Mouse (Mus musculus): ENCODE data around the gene Olfr870. TPM values are rescaled to one million over a fixed set of nuclear protein-coding genes. Genes with fewer than 3 reads are reported as not detected.
"Not testable (repeated sequence)": the region's sequence is repeated elsewhere in the genome, so short reads cannot be mapped to it uniquely, and the experiment has no call there.

Gene Olfr870
- total RNA-seq (2021) = not detected
- long read RNA-seq, experiment 1 = 0 reads
- long read RNA-seq, experiment 2 = 0 reads

DNA sequence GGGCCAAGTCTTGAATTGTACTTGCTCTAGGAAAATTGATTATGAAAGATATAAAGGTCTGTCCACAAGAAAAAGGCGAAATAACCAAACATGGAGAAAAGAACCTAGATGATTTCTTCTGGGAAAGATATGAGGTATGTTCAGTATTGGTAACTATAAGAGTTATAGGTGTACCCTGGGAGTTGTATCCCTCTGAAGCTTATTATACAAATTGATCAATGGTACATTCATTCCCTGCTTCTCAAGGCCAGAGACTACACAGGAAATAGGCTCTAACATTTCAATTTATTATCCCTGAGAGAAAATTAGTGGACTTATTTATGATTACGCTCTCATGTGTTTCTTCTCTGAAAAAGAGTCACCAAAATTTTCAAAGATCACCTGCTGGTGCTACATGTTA is at the start of gene Olfr870:
Gene Olfr870, minus strand, starts transcription at position 101 of the 400 bp plus-strand sequence.
- no peak for DNase-seq (ENCODE audit: low spot score in 2 of 2)
- intact Hi-C loops (cut with DNase I) = no loop called here

DNA sequence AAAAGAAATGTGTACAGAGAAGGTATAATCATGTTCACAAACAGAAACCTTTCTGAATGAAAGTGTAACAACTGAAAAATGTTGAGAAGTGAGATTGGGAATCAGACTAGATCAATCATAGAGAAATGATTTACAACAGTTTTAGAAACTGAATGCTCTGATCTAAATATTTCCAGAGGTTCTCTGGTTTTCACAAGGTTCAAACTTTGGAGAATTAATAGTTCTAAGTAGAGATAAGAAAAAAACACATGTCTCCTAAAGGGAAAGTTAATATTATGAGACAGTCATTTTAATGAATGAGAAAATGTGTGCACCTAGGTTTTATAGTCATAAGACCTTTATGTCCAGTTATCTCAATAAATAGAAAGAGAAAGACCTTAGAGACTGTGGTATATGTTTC is 38.0 kb upstream of the Olfr870 start, which contains the start of gene Olfr871:
Gene Olfr871, plus strand, starts transcription at position 301 of the 400 bp plus-strand sequence.
- DNase-seq (ENCODE audit: low spot score in 2 of 2) = no peak
- intact Hi-C loops (cut with DNase I) = no loop called here

DNA sequence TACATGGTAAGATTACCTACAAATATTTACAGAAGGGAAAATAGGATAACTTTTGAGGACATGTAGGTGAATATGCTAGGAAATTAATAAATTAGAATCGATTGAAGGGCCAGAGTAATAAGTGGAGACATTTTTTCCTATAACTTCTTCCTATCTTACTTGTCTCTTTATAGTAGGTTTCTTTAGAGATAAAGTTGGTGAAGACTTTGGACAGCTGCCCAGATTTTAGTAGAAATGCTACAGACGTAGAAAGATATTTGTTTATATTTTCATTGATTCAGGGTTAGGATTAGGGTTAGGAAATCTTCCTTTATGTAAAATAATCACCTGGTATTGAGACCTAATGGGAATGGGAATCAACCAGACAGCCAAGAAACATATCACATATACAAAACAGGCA is 37.6 kb upstream of the Olfr870 start:
- intact Hi-C loops (cut with DNase I) = no loop called here
- DNase-seq (ENCODE audit: low spot score in 2 of 2) = no peak

DNA sequence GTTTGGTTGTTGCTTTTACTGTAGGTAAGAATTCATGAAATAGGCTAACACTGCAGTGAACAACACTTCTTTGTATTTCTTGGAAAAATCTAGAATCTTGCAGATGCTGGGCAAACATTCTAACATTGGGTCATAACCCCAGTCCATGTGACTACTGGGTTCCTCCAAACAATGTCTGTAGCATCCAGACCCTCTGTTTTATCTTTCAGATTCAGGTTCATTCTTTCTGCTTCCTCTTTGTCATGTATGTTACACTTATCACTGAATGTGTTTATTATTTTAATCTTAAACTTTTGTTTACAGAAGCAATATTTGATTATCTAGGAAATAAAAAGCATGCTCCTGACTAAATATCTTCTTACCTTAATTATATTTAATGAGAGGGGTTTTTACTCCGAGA is 37.0 kb upstream of the Olfr870 start:
- intact Hi-C loops (cut with DNase I) = no loop called here
- no peak for DNase-seq (ENCODE audit: low spot score in 2 of 2)

DNA sequence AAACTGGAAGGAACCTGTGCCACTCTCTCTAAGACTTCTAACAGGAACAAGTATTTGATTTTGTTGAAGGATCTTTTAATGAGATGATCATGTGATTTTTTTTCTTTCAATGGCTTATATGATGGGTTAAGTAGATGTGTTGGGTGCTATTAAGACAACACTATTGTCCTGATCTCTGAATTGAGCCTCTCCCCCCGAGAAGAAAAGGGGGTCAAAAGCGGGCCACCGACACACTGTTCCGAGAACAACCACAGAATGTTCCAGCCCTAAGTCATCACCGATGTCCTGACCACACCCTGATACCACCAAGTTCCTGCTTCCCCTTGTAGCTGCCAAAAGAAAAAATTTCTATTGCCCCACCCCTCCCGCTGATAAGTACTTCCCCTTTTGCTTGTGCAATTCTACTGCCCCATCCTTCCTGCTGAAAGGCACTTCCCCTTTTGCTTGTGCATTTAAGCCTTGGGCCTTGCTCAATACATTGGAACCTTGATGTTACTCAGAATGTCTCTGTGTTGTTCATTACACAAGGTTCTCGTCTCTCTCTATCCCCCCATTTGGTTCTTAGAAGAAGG is 29.6 kb upstream of the Olfr870 start:
- DNase-seq (ENCODE audit: low spot score in 2 of 2); intact Hi-C loops (cut with DNase I): not testable (repeated sequence)

DNA sequence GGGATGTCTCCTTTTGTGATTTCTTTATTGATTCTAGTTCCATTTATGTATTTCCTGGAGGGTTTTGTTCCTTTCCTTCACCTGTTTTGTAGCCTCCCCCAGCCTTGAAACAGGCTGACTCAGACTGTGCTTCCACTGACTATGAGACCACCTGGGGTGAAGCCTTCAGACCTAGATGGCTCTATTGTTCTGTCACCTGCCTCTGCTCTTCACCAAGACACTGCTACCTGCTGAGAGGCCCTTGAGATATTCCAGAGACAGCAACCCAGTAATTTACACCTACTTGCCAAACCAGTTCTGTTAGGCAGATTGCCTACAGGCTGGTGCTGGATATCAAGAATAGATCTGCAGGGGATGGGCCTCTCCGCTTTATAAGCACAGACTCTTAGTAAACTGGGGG is 28.3 kb upstream of the Olfr870 start:
- intact Hi-C loops (cut with DNase I) = no loop called here
- DNase-seq (ENCODE audit: low spot score in 2 of 2) = no peak

DNA sequence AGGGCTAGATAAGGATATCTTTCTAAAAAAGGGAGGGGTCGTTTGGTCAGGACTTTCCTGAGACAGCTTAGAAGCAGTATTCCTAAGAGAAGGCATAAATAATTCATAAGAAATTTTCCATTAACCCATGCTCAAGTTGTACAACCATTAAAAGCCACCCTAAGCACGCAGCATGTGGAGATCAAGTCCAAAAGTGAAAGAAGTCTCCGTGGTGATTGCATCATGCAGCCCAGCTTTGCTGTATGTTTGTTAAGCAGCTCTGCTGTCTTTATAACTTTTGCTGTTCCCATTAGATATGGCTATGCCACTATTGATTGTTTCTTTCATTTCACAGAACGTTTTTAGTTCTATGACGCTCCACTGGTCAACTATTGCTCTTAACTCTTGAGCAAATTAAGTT is 5.6 kb upstream of the Olfr870 start:
- intact Hi-C loops (cut with DNase I) = no loop called here
- no peak for DNase-seq (ENCODE audit: low spot score in 2 of 2)

DNA sequence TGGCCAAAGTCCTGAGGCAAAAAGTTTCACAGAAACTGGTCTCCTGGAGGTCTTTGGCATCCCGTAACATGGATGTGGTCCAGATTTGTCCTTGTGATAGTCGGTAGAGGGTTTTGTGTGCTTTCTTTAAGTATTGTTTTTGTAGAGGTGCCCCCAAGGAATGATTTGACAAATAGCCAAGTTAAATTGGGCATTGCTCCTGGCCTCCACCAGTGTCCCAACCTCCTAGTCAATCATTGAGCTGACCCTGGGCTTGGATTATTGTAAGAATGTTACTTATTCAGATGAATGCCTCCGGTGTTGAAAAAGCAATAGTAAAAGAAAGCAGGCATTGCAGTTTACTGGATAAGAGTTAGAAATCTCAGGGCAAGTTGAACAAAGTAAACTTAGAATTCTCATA is 24.2 kb downstream of the Olfr870 start:
- DNase-seq (ENCODE audit: low spot score in 2 of 2) = no peak
- intact Hi-C loops (cut with DNase I) = no loop called here

DNA sequence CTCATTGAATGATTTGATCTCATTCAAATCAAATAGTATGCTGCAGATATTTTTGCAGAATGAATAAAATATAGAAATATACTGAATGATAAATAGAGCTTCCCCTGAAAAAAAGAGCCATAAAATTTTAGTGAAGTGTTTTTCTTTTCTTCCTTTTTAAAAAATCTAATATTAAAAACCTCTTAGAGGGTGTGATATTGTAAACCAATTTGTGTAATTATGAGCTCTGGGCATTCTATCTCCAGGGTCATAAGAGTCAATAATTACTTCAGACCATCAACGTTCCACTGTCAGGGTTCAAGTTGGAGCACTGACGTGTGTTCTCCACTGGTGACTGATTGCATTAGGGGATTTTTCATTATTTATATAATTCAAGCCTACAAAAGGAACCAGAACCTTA is 45.1 kb downstream of the Olfr870 start, which contains the start of gene Olfr869:
Gene Olfr869, plus strand, starts transcription at position 301 of the 400 bp plus-strand sequence.
- intact Hi-C loops (cut with DNase I) = no loop called here
- no peak for DNase-seq (ENCODE audit: low spot score in 2 of 2)

Other genes starting within 250 kb of the Olfr870 start
- not detected for gene Olfr866, start 146.0 kb downstream of the Olfr870 start, total RNA-seq (2021)
- gene Olfr867, start 116.5 kb downstream of the Olfr870 start, total RNA-seq (2021) = not detected
- not detected for gene Olfr868, start 75.4 kb downstream of the Olfr870 start, total RNA-seq (2021)
- not detected for gene Olfr869, start 45.0 kb downstream of the Olfr870 start, total RNA-seq (2021)
- gene Olfr871, start 38.1 kb upstream of the Olfr870 start, total RNA-seq (2021) = not detected
- gene Olfr872, start 63.1 kb upstream of the Olfr870 start, total RNA-seq (2021) = not detected
- not detected for gene Olfr39, start 108.3 kb upstream of the Olfr870 start, total RNA-seq (2021)
- not detected for gene Olfr873, start 124.5 kb upstream of the Olfr870 start, total RNA-seq (2021)
- gene Olfr18, start 162.0 kb upstream of the Olfr870 start, total RNA-seq (2021) = not detected
- 10 to 100 TPM; 11.0 to 11.8 TPM for gene Zfp560, start 211.1 kb upstream of the Olfr870 start, total RNA-seq (2021)

All from left cerebral cortex, postnatal 14 days (tissue).